Mouse (Mus musculus) lung, postnatal 0 days (tissue): ENCODE measurements around the gene Zim1.

Experiments
- CTCF ChIP-seq: IDR thresholded peaks from 2 replicates; pipeline ENCODE4 v1.5.1; 2016; ENCODE audit warnings: antibody characterized with exemption, mild to moderate bottlenecking
- EP300 ChIP-seq: IDR thresholded peaks from 2 replicates; pipeline ENCODE4 v1.6.1; 2016; ENCODE audit warnings: antibody characterized with exemption, mild to moderate bottlenecking, control low read depth

DNA sequence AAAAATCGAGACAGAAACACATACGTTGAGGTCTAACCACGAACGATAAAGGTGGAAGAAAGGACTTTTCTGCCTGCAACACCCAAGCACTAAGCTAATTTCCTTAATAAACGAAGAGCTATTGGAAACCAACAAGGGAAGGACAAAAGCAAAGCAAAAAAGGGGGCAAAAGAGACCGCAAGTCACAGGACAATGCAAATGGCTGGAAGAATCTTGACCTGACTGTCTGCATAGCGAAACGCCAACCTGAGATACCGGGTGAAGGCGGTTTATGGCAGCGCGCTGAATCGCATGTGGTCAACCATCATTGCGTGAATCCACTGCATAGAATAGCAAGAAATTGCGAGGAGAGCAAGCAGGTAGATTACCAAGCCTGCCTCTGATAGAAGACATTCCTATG lies 34.6 kb upstream of the Zim1 start:
- no peak for TF ChIP-seq CTCF
- no peak for TF ChIP-seq EP300
